In genomic region chr3:137547414-137547877, GRCm38 (mm10) we compare ENCODE assay signal across 8 mouse cellular contexts.
A peak's percentile ranks its signal among the peaks of the same experiment; 100 is the strongest.
DNase-seq lines count a peak whose midpoint lies in the region; ATAC-seq and TF ChIP-seq lines count a peak whose summit lies in the region.

No protein-coding gene starts in this region.

- peak; percentile 53 for DNase-seq in left cerebral cortex, postnatal 4 days
- no peak for DNase-seq in left cerebral cortex, adult 8-10 months (ENCODE audit: low spot score in 2 of 2)
- DNase-seq in cerebellum, postnatal 14 days, result peak; percentile 37 to 64
- peak; percentile 18 for DNase-seq in gastrocnemius, postnatal 14 days
- DNase-seq in limb, embryonic 14.5 days (ENCODE audit: low spot score), result no peak
- peak; percentile 8 for DNase-seq in testis, postnatal 14 days (ENCODE audit: low spot score)
- no peak for DNase-seq in urinary bladder, postnatal 4 days (ENCODE audit: low spot score in 2 of 2)

- 6% methylated on average over 12 of the region's 12 CpGs for WGBS in limb, embryonic 14.5 days

- H3K4me1 ChIP-seq in limb, embryonic 14.5 days (ENCODE audit: control insufficient read depth, insufficient read depth, low read length), result peaks cover 9% of the 10 kb centered on the region

- no peak for TF ChIP-seq POLR2A in limb, embryonic 14.5 days (IDR thresholded peaks at IDR 0.05; ENCODE audit: borderline replicate concordance, extremely low read depth, insufficient read depth, insufficient read length)

- no peaks in the 10 kb centered on the region for H3K9me3 ChIP-seq in limb, embryonic 14.5 days (ENCODE audit: control insufficient read depth, low read length)

- no peaks in the 10 kb centered on the region for H3K36me3 ChIP-seq in limb, embryonic 14.5 days (ENCODE audit: control insufficient read depth, insufficient read depth, low read length)

- H3K4me2 ChIP-seq in limb, embryonic 14.5 days (replicated peaks; ENCODE audit: low read depth, low read length, severe bottlenecking), result peak overlapping the region; percentile 26

- ATAC-seq in limb, embryonic 14.5 days (ENCODE audit: low FRiP score, low read depth), result 0 out of 2 replicates have a peak, but pooled peaks have one; percentile 23
- ATAC-seq in megakaryocyte progenitor cell, adult 5-6 weeks (replicated peaks; ENCODE audit: poor library complexity), result no peak

- H3K9ac ChIP-seq in limb, embryonic 14.5 days (ENCODE audit: low read depth, low read length, severe bottlenecking), result no peak overlapping the region

- no peak overlapping the region for H3K27ac ChIP-seq in limb, embryonic 14.5 days (replicated peaks; ENCODE audit: low read depth, low read length)

- H3K27me3 ChIP-seq in limb, embryonic 14.5 days (ENCODE audit: control insufficient read depth, insufficient read depth, low read length), result no peaks in the 10 kb centered on the region

- no peak overlapping the region for H3K4me3 ChIP-seq in limb, embryonic 14.5 days (replicated peaks; ENCODE audit: low read length)

- intact Hi-C loops in left cerebral cortex, postnatal 4 days (cut with DNase I), result no loop called here
- intact Hi-C loops in gastrocnemius, postnatal 14 days (cut with DNase I; ENCODE audit: low total_unique reads), result no loop called here

Comparison
In these comparisons a context has a peak if more than half of its experiments do, and no peak if none do; other contexts are left out.
1. DNase-seq: peak in left cerebral cortex, postnatal 4 days (single experiment), cerebellum, postnatal 14 days (2 of 2), gastrocnemius, postnatal 14 days (single experiment) and testis, postnatal 14 days (single experiment); none in left cerebral cortex, adult 8-10 months (0 of 2), limb, embryonic 14.5 days (single experiment) and urinary bladder, postnatal 4 days (0 of 2).